Mouse (Mus musculus) bone marrow, adult 2 months (tissue): ENCODE data around the gene Pald1.

Source experiments
- CTCF ChIP-seq: fragments of 200-500 bp; IDR thresholded peaks from 2 replicates; pipeline ENCODE4 v1.5.1; 2011; ENCODE audit warnings: low read length, control low read depth; ENCODE audit not compliant: control insufficient read depth, insufficient read depth
- POLR2A ChIP-seq: fragments of 200-500 bp; IDR thresholded peaks from 2 replicates; pipeline ENCODE4 v1.6.1; 2011; ENCODE audit warnings: low read depth, mild to moderate bottlenecking, control low read depth, low read length, borderline replicate concordance; ENCODE audit not compliant: control insufficient read depth

GRCm38 (mm10) chr10:61392584-61392983 is 9.3 kb upstream of the Pald1 start:
- TF ChIP-seq CTCF (no peak), POLR2A (no peak)
